Mouse (Mus musculus) limb, embryonic 13.5 days (tissue): ENCODE results near the gene Ttn. TPM values are rescaled to one million over a fixed set of nuclear protein-coding genes. Genes with fewer than 3 reads are reported as not detected.

ENCODE experiments used
- ATAC-seq: fragments of 200-750 bp; cut with Nextera tagmentation; 2 replicates; pipeline ENCODE4 v1.8.0; 2017; ENCODE audit warnings: low read depth, moderate number of reproducible peaks, moderate TSS enrichment; ENCODE audit not compliant: low FRiP score
- H3K27ac ChIP-seq: fragments of 300-500 bp; sonication (generic); 2 replicates; pipeline ENCODE4 v1.5.1; 2015; ENCODE audit warnings: inconsistent platforms, mild to moderate bottlenecking, moderate library complexity
- H3K27me3 ChIP-seq: fragments of 300-500 bp; sonication (generic); 2 replicates; pipeline ENCODE4 v1.6.1; 2015; ENCODE audit warnings: mild to moderate bottlenecking, inconsistent platforms
- H3K36me3 ChIP-seq: fragments of 300-500 bp; sonication (generic); 2 replicates; pipeline ENCODE4 v1.6.1; 2015; ENCODE audit warnings: inconsistent platforms, mild to moderate bottlenecking, moderate library complexity
- H3K4me1 ChIP-seq: fragments of 300-500 bp; sonication (generic); 2 replicates; pipeline ENCODE4 v1.6.1; 2015; ENCODE audit warnings: inconsistent platforms
- H3K4me2 ChIP-seq: fragments of 300-500 bp; sonication (generic); replicated peaks from 2 replicates; pipeline ENCODE4 v1.6.1; 2015; ENCODE audit warnings: inconsistent platforms, mild to moderate bottlenecking, moderate library complexity
- H3K4me3 ChIP-seq: fragments of 300-500 bp; sonication (generic); 2 replicates; pipeline ENCODE4 v1.5.1; 2015; ENCODE audit warnings: moderate library complexity, mild to moderate bottlenecking, inconsistent platforms
- H3K9ac ChIP-seq: fragments of 300-500 bp; sonication (generic); 2 replicates; pipeline ENCODE4 v1.6.1; 2015; ENCODE audit warnings: mild to moderate bottlenecking, inconsistent platforms
- H3K9me3 ChIP-seq: fragments of 300-500 bp; sonication (generic); 2 replicates; pipeline ENCODE4 v1.6.1; 2016; ENCODE audit warnings: inconsistent platforms
- WGBS: fragments of 180-500 bp; shearing (Covaris S2); methylation state at CpG from one replicate; pipeline ENCODE4 v1.1.7; 2015; 5-methylcytosine and 5-hydroxymethylcytosine counted together
- polyA plus RNA-seq: library from polyadenylated mRNA; unstranded; fragments of >200 nt; fragmentation: Nextera tagmentation; extraction: Ambion mirVana; gene quantifications from 2 replicates; pipeline ENCODE4 v1.2.1, GENCODE M21; 2015

Ttn gene
- polyA plus RNA-seq, 1 experiment from 2014 or later, result 78.9 TPM

DNA sequence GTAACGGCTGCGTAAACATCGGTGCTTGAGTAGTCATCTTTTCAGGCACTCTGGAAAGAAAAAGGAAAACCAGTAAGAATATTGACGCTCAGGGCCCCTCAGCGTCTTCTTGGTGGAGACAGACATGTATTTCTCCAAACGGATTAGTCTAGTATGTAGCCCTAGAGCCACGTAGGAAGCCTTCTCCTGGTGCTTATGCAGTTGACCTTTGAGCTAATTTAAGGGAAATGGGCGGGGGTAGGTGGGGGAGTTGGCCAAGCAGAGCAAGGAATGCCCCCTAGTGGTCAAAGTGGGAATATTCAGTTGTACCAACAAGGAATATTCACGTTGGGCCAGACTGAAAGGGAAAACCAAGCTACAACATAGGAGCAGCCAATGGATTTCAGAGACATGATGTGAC is 2.2 kb downstream of the Ttn start:
- Histone ChIP-seq H3K4me3 (no peak overlapping the region), H3K4me1 (no peaks in the 10 kb centered on the region), H3K27ac (no peak overlapping the region), H3K27me3 (no peaks in the 10 kb centered on the region), H3K9me3 (no peaks in the 10 kb centered on the region), H3K4me2 (no peak overlapping the region), H3K9ac (no peak overlapping the region), H3K36me3 (no peaks in the 10 kb centered on the region)
- WGBS, result 49% methylated on average over 9 of the region's 9 CpGs
- no peak for ATAC-seq

DNA sequence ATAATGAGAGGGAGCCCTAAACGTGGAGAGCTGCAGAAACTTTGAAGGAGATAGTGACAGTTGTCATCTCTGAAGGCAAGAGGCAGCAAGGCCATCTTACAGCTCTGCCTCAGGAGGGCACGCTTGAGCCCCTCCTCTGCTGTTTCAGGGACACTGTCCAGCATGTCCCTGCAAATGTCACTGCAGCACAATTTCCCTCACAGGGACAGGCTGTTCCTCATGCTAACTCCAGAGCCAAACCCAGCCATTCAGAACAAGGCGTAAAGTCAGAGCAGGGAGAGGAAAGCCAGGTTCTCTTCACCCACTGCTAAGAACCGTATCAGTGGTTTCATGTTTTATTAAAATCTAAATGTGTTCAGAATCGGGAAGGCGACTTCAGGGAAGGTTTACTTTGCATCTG is 4.7 kb downstream of the Ttn start:
- Histone ChIP-seq H3K4me2 (no peak overlapping the region), H3K4me1 (peaks cover 6% of the 10 kb centered on the region), H3K9me3 (no peaks in the 10 kb centered on the region), H3K36me3 (no peaks in the 10 kb centered on the region), H3K27me3 (no peaks in the 10 kb centered on the region), H3K27ac (no peak overlapping the region), H3K9ac (no peak overlapping the region), H3K4me3 (no peak overlapping the region)
- ATAC-seq, result no peak
- 66% methylated on average over 6 of the region's 6 CpGs for WGBS

- Histone ChIP-seq H3K4me1 (peaks cover 6% of the 10 kb centered on the region), H3K4me2 (no peak overlapping the region), H3K9ac (no peak overlapping the region), H3K27me3 (peaks cover 4% of the 10 kb centered on the region; the same call in 1 of the 2 replicates), H3K36me3 (no peaks in the 10 kb centered on the region), H3K27ac (no peak overlapping the region), H3K9me3 (no peaks in the 10 kb centered on the region), H3K4me3 (no peak overlapping the region)
- no peak for ATAC-seq
- 79% methylated on average over 4 of the region's 4 CpGs for WGBS
Measured at GRCm38 (mm10) chr2:76972051-76972450, 10.3 kb downstream of the Ttn start.

GRCm38 (mm10) chr2:76971069-76971468 is 11.3 kb downstream of the Ttn start:
- Histone ChIP-seq H3K27me3 (peaks cover 4% of the 10 kb centered on the region; the same call in 1 of the 2 replicates), H3K4me2 (no peak overlapping the region), H3K9me3 (no peaks in the 10 kb centered on the region), H3K4me3 (no peak overlapping the region), H3K36me3 (no peaks in the 10 kb centered on the region), H3K9ac (no peak overlapping the region), H3K4me1 (peaks cover 6% of the 10 kb centered on the region), H3K27ac (no peak overlapping the region)
- ATAC-seq, result no peak
- 55% methylated on average over 5 of the region's 5 CpGs for WGBS

- no peaks in the 10 kb centered on the region for H3K9me3 ChIP-seq
- H3K4me3 ChIP-seq, result no peak overlapping the region
- no peak overlapping the region for H3K27ac ChIP-seq
- H3K27me3 ChIP-seq, result peaks cover 4% of the 10 kb centered on the region; the same call in 1 of the 2 replicates
- H3K4me2 ChIP-seq, result no peak overlapping the region
- whole genome bisulfite sequencing, result 35% methylated on average over 4 of the region's 4 CpGs
- H3K4me1 ChIP-seq, result peaks cover 6% of the 10 kb centered on the region
- H3K36me3 ChIP-seq, result no peaks in the 10 kb centered on the region
- no peak overlapping the region for H3K9ac ChIP-seq
- no peak for ATAC-seq
Measured at GRCm38 (mm10) chr2:76970669-76971068, 11.7 kb downstream of the Ttn start.

DNA sequence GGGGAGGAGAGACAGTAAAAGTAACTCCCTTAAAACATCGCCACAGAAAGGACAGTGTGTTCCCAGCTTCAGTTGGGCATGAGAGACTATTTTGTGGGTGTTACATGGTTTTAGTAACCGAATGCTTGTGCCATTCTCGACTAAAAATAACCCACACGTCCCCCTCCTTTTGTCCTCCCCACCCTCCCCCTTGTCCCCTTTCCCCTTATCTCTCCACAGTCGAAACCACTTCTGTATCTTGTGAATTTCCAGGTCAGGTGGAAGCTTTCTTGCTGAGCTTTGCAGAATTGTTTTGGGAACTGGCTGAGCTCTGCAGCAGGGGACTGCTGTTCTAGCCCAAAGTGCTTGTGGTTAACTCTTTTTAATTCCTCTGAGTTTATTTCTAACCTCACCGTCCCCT is 12.1 kb downstream of the Ttn start:
- Histone ChIP-seq H3K4me3 (no peak overlapping the region), H3K36me3 (no peaks in the 10 kb centered on the region), H3K4me2 (no peak overlapping the region), H3K9ac (no peak overlapping the region), H3K27ac (no peak overlapping the region), H3K4me1 (peaks cover 6% of the 10 kb centered on the region), H3K9me3 (no peaks in the 10 kb centered on the region), H3K27me3 (peaks cover 4% of the 10 kb centered on the region; the same call in 1 of the 2 replicates)
- WGBS, result 68% methylated on average over 6 of the region's 6 CpGs
- no peak for ATAC-seq

DNA sequence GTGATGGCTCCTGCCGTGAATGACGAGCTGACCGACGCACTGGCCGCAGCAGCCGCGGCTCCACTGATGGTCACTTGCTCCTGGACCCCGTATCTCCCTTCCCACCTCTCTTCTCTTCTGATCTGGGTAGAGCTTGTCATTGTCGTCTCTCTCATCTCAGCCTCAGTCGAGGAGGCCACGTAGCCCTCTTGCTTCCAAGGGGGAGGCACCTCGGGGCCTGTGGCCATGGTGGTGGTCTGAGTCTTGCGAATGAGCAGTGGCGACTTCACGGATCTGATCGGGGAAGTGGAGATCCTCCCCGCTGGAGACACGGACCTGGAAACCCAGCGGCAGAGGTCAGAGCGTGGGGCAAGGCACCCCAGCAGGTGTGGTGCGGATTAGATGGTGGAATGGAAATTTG is 12.7 kb downstream of the Ttn start:
- WGBS, result 83% methylated on average over 21 of the region's 21 CpGs

DNA sequence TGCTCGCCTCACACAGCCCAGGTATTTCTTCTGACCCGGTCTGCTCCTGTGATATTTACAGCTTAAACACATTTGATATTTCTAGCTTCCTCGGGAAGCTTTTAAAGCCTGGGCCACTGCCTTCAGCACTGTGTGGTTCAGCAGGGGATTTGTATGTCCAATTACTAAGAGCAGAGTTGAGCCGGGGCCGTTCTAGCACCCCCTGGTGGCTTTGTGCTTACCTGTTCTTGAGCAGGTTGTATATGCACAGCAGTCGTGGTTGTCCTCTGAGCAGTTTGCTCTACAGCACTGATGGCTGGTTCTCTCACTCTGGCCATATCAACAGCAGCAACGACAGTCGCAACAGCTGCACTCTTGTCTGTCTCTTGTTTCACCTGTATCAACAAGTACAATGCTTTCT is 13.4 kb downstream of the Ttn start:
- H3K9ac ChIP-seq, result no peak overlapping the region
- H3K4me1 ChIP-seq, result peaks cover 4% of the 10 kb centered on the region
- H3K36me3 ChIP-seq, result no peaks in the 10 kb centered on the region
- no peak overlapping the region for H3K4me2 ChIP-seq
- no peak overlapping the region for H3K27ac ChIP-seq
- ATAC-seq, result peak; percentile 74; the same call in 1 of the 2 replicates
- H3K9me3 ChIP-seq, result no peaks in the 10 kb centered on the region
- peaks cover 4% of the 10 kb centered on the region; the same call in 1 of the 2 replicates for H3K27me3 ChIP-seq
- WGBS, result 22% methylated on average over 8 of the region's 8 CpGs
- H3K4me3 ChIP-seq, result no peak overlapping the region

More for the DNA sequence above, 12.7 kb downstream of the Ttn start:
- H3K36me3 ChIP-seq, result no peaks in the 10 kb centered on the region
- no peaks in the 10 kb centered on the region for H3K9me3 ChIP-seq
- no peak overlapping the region for H3K9ac ChIP-seq
- H3K27me3 ChIP-seq, result peaks cover 4% of the 10 kb centered on the region; the same call in 1 of the 2 replicates
- no peak overlapping the region for H3K27ac ChIP-seq
- peaks cover 6% of the 10 kb centered on the region for H3K4me1 ChIP-seq
- no peak for ATAC-seq
- H3K4me3 ChIP-seq, result no peak overlapping the region
- no peak overlapping the region for H3K4me2 ChIP-seq

GRCm38 (mm10) chr2:76966582-76966981 is 15.8 kb downstream of the Ttn start:
- WGBS, result 82% methylated on average over 6 of the region's 6 CpGs
- no peak for ATAC-seq
- H3K27ac ChIP-seq, result no peak overlapping the region
- H3K36me3 ChIP-seq, result no peaks in the 10 kb centered on the region
- no peak overlapping the region for H3K9ac ChIP-seq
- H3K4me1 ChIP-seq, result no peaks in the 10 kb centered on the region
- H3K4me3 ChIP-seq, result no peak overlapping the region
- peaks cover 4% of the 10 kb centered on the region; the same call in 1 of the 2 replicates for H3K27me3 ChIP-seq
- H3K4me2 ChIP-seq, result no peak overlapping the region
- H3K9me3 ChIP-seq, result no peaks in the 10 kb centered on the region

GRCm38 (mm10) chr2:76966013-76966412 is 16.3 kb downstream of the Ttn start:
- Histone ChIP-seq H3K36me3 (no peaks in the 10 kb centered on the region), H3K4me2 (no peak overlapping the region), H3K9ac (no peak overlapping the region), H3K9me3 (no peaks in the 10 kb centered on the region), H3K4me3 (no peak overlapping the region), H3K4me1 (no peaks in the 10 kb centered on the region), H3K27ac (no peak overlapping the region), H3K27me3 (peaks cover 4% of the 10 kb centered on the region; the same call in 1 of the 2 replicates)
- no peak for ATAC-seq
- WGBS, result 71% methylated on average over 2 of the region's 2 CpGs

GRCm38 (mm10) chr2:76965542-76965941 is 16.8 kb downstream of the Ttn start:
- no peak overlapping the region for H3K27ac ChIP-seq
- H3K9me3 ChIP-seq, result no peaks in the 10 kb centered on the region
- 77% methylated on average over 7 of the region's 7 CpGs for WGBS
- no peak overlapping the region for H3K9ac ChIP-seq
- no peak overlapping the region for H3K4me3 ChIP-seq
- H3K27me3 ChIP-seq, result peaks cover 4% of the 10 kb centered on the region; the same call in 1 of the 2 replicates
- H3K4me2 ChIP-seq, result no peak overlapping the region
- no peak for ATAC-seq
- no peaks in the 10 kb centered on the region for H3K36me3 ChIP-seq
- H3K4me1 ChIP-seq, result no peaks in the 10 kb centered on the region

DNA sequence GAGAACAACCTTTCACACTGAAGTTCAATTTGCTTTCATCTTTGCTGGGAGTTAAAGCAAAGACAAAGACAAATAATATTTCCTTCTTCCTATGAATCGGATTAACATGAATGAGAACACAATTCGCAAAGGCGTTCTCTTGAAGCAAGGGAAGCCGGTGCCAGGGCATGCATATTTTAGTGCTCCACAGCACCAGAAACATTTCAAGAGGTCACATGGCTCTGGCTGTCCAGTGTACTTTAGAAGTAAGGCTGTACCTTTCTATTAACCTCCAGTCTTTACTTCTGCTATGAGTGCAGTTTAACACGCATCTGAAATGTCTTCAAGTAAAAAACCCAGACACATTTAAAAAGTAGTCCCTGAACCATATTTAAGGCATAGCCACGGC is 20.3 kb downstream of the Ttn start:
- no peak overlapping the region for H3K9ac ChIP-seq
- no peaks in the 10 kb centered on the region for H3K9me3 ChIP-seq
- no peak overlapping the region for H3K4me2 ChIP-seq
- H3K27ac ChIP-seq, result no peak overlapping the region
- H3K27me3 ChIP-seq, result no peaks in the 10 kb centered on the region
- WGBS, result 81% methylated on average over 6 of the region's 6 CpGs
- no peaks in the 10 kb centered on the region for H3K4me1 ChIP-seq
- ATAC-seq, result no peak
- no peak overlapping the region for H3K4me3 ChIP-seq
- no peaks in the 10 kb centered on the region for H3K36me3 ChIP-seq

DNA sequence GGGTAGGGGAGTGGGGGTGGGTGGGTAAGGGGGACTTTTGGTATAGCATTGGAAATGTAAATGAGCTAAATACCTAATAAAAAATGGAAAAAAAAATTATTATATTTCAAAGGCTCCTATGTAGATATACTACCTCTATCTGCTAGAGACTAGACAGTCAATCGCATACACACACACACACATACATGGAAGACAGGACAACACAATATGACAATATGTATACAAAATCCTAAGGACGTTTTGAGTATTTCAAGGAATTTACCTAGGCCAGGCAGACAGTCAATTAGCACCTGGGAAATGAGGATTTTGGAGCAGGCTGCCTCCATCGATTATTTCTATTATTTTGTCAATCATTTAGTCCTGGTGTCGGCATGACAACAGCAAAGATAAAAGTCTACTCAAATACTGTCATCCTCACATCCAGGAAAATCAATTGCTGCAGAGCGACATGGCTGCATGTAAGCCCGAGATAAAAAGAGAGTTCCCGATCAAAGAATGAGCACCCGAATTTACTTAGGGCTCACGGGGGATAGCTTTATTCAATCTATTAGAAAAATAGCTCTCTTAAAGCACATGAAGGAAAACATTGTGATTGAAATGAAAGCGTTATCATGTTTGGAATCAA is 20.8 kb downstream of the Ttn start:
- no peaks in the 10 kb centered on the region for H3K4me1 ChIP-seq
- H3K4me3 ChIP-seq, result no peak overlapping the region
- H3K9ac ChIP-seq, result no peak overlapping the region
- H3K27me3 ChIP-seq, result no peaks in the 10 kb centered on the region
- WGBS, result 93% methylated on average over 10 of the region's 10 CpGs
- no peak overlapping the region for H3K27ac ChIP-seq
- H3K36me3 ChIP-seq, result no peaks in the 10 kb centered on the region
- ATAC-seq, result no peak
- H3K4me2 ChIP-seq, result no peak overlapping the region
- no peaks in the 10 kb centered on the region for H3K9me3 ChIP-seq
